Mouse (Mus musculus) intestine, postnatal 0 days (tissue): ENCODE measurements around the gene Dvl3. TPM values are rescaled to one million over a fixed set of nuclear protein-coding genes. Genes with fewer than 3 reads are reported as not detected.

Experiments used
- ATAC-seq: fragments of 200-750 bp; cut with Nextera tagmentation; 2 replicates; pipeline ENCODE4 v1.8.0; 2017; ENCODE audit warnings: mild to moderate bottlenecking, moderate TSS enrichment, moderate library complexity
- H3K27ac ChIP-seq: fragments of 300-500 bp; sonication (generic); 2 replicates; pipeline ENCODE4 v1.5.1; 2014; ENCODE audit warnings: mild to moderate bottlenecking, low read depth, low read length, moderate library complexity
- H3K27me3 ChIP-seq: fragments of 300-500 bp; sonication (generic); replicated peaks from 2 replicates; pipeline ENCODE4 v1.6.1; 2014; ENCODE audit warnings: low read length, mixed read lengths; ENCODE audit not compliant: control insufficient read depth, insufficient read depth
- H3K36me3 ChIP-seq: fragments of 300-500 bp; sonication (generic); 2 replicates; pipeline ENCODE4 v1.6.1; 2014; ENCODE audit warnings: mild to moderate bottlenecking, moderate library complexity; ENCODE audit not compliant: control insufficient read depth, insufficient read depth
- H3K4me1 ChIP-seq: fragments of 300-500 bp; sonication (generic); replicated peaks from 2 replicates; pipeline ENCODE4 v1.6.1; 2014; ENCODE audit warnings: antibody characterized with exemption, low read length, mixed read lengths; ENCODE audit not compliant: control insufficient read depth, insufficient read depth
- H3K4me2 ChIP-seq: fragments of 300-500 bp; sonication (generic); replicated peaks from 2 replicates; pipeline ENCODE4 v1.6.1; 2014; ENCODE audit warnings: low read depth, mild to moderate bottlenecking, moderate library complexity
- H3K4me3 ChIP-seq: fragments of 300-500 bp; sonication (generic); 2 replicates; pipeline ENCODE4 v1.5.1; 2014; ENCODE audit warnings: low read depth, low read length
- H3K9ac ChIP-seq: fragments of 300-500 bp; sonication (generic); 2 replicates; pipeline ENCODE4 v1.6.1; 2014; ENCODE audit warnings: mild to moderate bottlenecking, low read depth, low read length
- H3K9me3 ChIP-seq: fragments of 300-500 bp; sonication (generic); 2 replicates; pipeline ENCODE4 v1.6.1; 2016; ENCODE audit warnings: mixed run types; ENCODE audit not compliant: control insufficient read depth
- CTCF ChIP-seq: sonication (generic); IDR thresholded peaks from 2 replicates; pipeline ENCODE4 v1.5.1; 2016; ENCODE audit warnings: low read depth, mild to moderate bottlenecking, control low read depth, antibody characterized with exemption, moderate library complexity
- WGBS: fragments of 180-500 bp; shearing (Covaris S2); extraction: QIAGEN DNeasy Blood & Tissue Kit; methylation state at CpG from one replicate; pipeline ENCODE4 v1.1.7; 2014; 5-methylcytosine and 5-hydroxymethylcytosine counted together
- polyA plus RNA-seq: library from polyadenylated mRNA; unstranded; fragments of >200 nt; fragmentation: Nextera tagmentation; extraction: Ambion mirVana; gene quantifications from 2 replicates; pipeline ENCODE4 v1.2.1, GENCODE M21; 2015

The Dvl3 gene
- polyA plus RNA-seq, 1 experiment from 2014 or later: 13.7 TPM

GRCm38 (mm10) chr16:20548096-20548948, 31.5 kb downstream of the Dvl3 start, which contains the start of gene Abcf3:
Abcf3 (plus strand) TSS chr16:20548577.
- under 1% methylated on average over 56 of the region's 56 CpGs for WGBS
- no peaks in the 10 kb centered on the region for H3K9me3 ChIP-seq
- peak within 1 kb of the TSS; percentile 79 for H3K4me2 ChIP-seq
- peak; percentile 97 for ATAC-seq
- TF ChIP-seq CTCF: no peak
- H3K9ac ChIP-seq: peak within 1 kb of the TSS; percentile 67
- no peaks in the 10 kb centered on the region for H3K27me3 ChIP-seq
- H3K4me1 ChIP-seq: no peaks in the 10 kb centered on the region
- H3K27ac ChIP-seq: peak within 1 kb of the TSS; percentile 78
- H3K4me3 ChIP-seq: peak within 1 kb of the TSS; percentile 89
- peaks cover 52% of the 10 kb centered on the region for H3K36me3 ChIP-seq

- WGBS: 40% methylated on average over 9 of the region's 9 CpGs
- Histone ChIP-seq H3K9ac (peak overlapping the region; percentile 67; the same call in 1 of the 2 replicates), H3K27ac (no peak overlapping the region), H3K27me3 (no peaks in the 10 kb centered on the region), H3K9me3 (no peaks in the 10 kb centered on the region), H3K4me2 (peak overlapping the region; percentile 79), H3K4me3 (peak overlapping the region; percentile 89), H3K36me3 (peaks cover 53% of the 10 kb centered on the region), H3K4me1 (no peaks in the 10 kb centered on the region)
- ATAC-seq: no peak
- TF ChIP-seq CTCF: no peak
These were observed 32.4 kb downstream of the Dvl3 start for GRCm38 (mm10) chr16:20549161-20549560.

- no peak for TF ChIP-seq CTCF
- Histone ChIP-seq H3K9ac (no peak overlapping the region), H3K27ac (peak overlapping the region; percentile 28; the same call in 1 of the 2 replicates), H3K27me3 (no peaks in the 10 kb centered on the region), H3K4me3 (no peak overlapping the region), H3K36me3 (peaks cover 44% of the 10 kb centered on the region), H3K4me1 (no peaks in the 10 kb centered on the region), H3K9me3 (no peaks in the 10 kb centered on the region), H3K4me2 (no peak overlapping the region)
- WGBS: 94% methylated on average over 5 of the region's 5 CpGs
- no peak for ATAC-seq
These were observed 34.9 kb downstream of the Dvl3 start for GRCm38 (mm10) chr16:20551691-20552090.

- 0 out of 2 replicates have a peak overlapping the region, but pooled peaks have one; percentile 28 for H3K27ac ChIP-seq
- H3K9me3 ChIP-seq: no peaks in the 10 kb centered on the region
- ATAC-seq: no peak
- H3K36me3 ChIP-seq: peaks cover 47% of the 10 kb centered on the region
- H3K4me1 ChIP-seq: no peaks in the 10 kb centered on the region
- no peak overlapping the region for H3K9ac ChIP-seq
- 74% methylated on average over 1 of the region's 1 CpGs for WGBS
- no peak overlapping the region for H3K4me2 ChIP-seq
- no peak for TF ChIP-seq CTCF
- no peak overlapping the region for H3K4me3 ChIP-seq
- no peaks in the 10 kb centered on the region for H3K27me3 ChIP-seq
These were observed 35.8 kb downstream of the Dvl3 start for GRCm38 (mm10) chr16:20552594-20552993.

- no peak overlapping the region for H3K4me3 ChIP-seq
- H3K4me2 ChIP-seq: no peak overlapping the region
- no peak overlapping the region for H3K9ac ChIP-seq
- H3K27me3 ChIP-seq: no peaks in the 10 kb centered on the region
- 93% methylated on average over 6 of the region's 6 CpGs for WGBS
- H3K9me3 ChIP-seq: no peaks in the 10 kb centered on the region
- no peaks in the 10 kb centered on the region for H3K4me1 ChIP-seq
- H3K27ac ChIP-seq: no peak overlapping the region
- no peak for TF ChIP-seq CTCF
- H3K36me3 ChIP-seq: peaks cover 70% of the 10 kb centered on the region
- no peak for ATAC-seq
These were observed 38.2 kb downstream of the Dvl3 start for GRCm38 (mm10) chr16:20555000-20555399.

- Histone ChIP-seq H3K36me3 (peaks cover 69% of the 10 kb centered on the region), H3K4me2 (no peak overlapping the region), H3K27ac (no peak overlapping the region), H3K9me3 (no peaks in the 10 kb centered on the region), H3K4me3 (no peak overlapping the region), H3K4me1 (no peaks in the 10 kb centered on the region), H3K9ac (no peak overlapping the region), H3K27me3 (no peaks in the 10 kb centered on the region)
- 51% methylated on average over 7 of the region's 7 CpGs for WGBS
- ATAC-seq: peak; percentile 28; the same call in 1 of the 2 replicates
- TF ChIP-seq CTCF: no peak
These were observed 40.6 kb downstream of the Dvl3 start for GRCm38 (mm10) chr16:20557381-20557780.
